Mouse (Mus musculus): ENCODE measurements at regions not wholly inside any gene's neighbourhood (a gene's known extent, or its start where the extent isn't known, plus 50 kb on each side); places are given as distances from the start of the nearest gene placed in this dataset.

- peak overlapping the region; percentile 61 for H3K9ac ChIP-seq
- DNase-seq (ENCODE audit: low spot score) (peak; percentile 45), ATAC-seq (ENCODE audit: low FRiP score) (no peak)
- H3K4me3 ChIP-seq (replicated peaks; ENCODE audit: low read length) = peak overlapping the region; percentile 11; the same call in 1 of the 2 replicates
- H3K27ac ChIP-seq = peak overlapping the region; percentile 96
- H3K4me1 ChIP-seq (replicated peaks; ENCODE audit: control insufficient read depth, insufficient read depth, low read length) = peaks cover 26% of the 10 kb centered on the region
- no peaks in the 10 kb centered on the region for H3K9me3 ChIP-seq (ENCODE audit: control insufficient read depth, low read length)
- H3K4me2 ChIP-seq (replicated peaks) = peak overlapping the region; percentile 62
- 5% methylated on average over 5 of the region's 5 CpGs for WGBS
- H3K27me3 ChIP-seq (ENCODE audit: control insufficient read depth, insufficient read depth, low read length) = peaks cover 18% of the 10 kb centered on the region; the same call in 1 of the 2 replicates
- no peaks in the 10 kb centered on the region for H3K36me3 ChIP-seq (replicated peaks; ENCODE audit: control insufficient read depth, insufficient read depth)
Observed at GRCm38 (mm10) chrX:13344701-13345100, 63.9 kb downstream of the Ddx3x start.

- H3K9me3 ChIP-seq (ENCODE audit: control insufficient read depth, low read length) = no peaks in the 10 kb centered on the region
- 10% methylated on average over 5 of the region's 5 CpGs for WGBS
- H3K4me2 ChIP-seq (replicated peaks) = peak overlapping the region; percentile 62
- peak overlapping the region; percentile 61 for H3K9ac ChIP-seq
- peak overlapping the region; percentile 96 for H3K27ac ChIP-seq
- peak overlapping the region; percentile 11; the same call in 1 of the 2 replicates for H3K4me3 ChIP-seq (replicated peaks; ENCODE audit: low read length)
- peaks cover 26% of the 10 kb centered on the region for H3K4me1 ChIP-seq (replicated peaks; ENCODE audit: control insufficient read depth, insufficient read depth, low read length)
- no peaks in the 10 kb centered on the region for H3K36me3 ChIP-seq (replicated peaks; ENCODE audit: control insufficient read depth, insufficient read depth)
- peaks cover 22% of the 10 kb centered on the region; the same call in 1 of the 2 replicates for H3K27me3 ChIP-seq (ENCODE audit: control insufficient read depth, insufficient read depth, low read length)
- ATAC-seq (ENCODE audit: low FRiP score) = no peak
- DNase-seq (ENCODE audit: low spot score) = peak; percentile 28
Observed at GRCm38 (mm10) chrX:13345126-13345525, 64.4 kb downstream of the Ddx3x start.

- WGBS = 10% methylated on average over 16 of the region's 21 CpGs
- Histone ChIP-seq H3K9me3 (ENCODE audit: control insufficient read depth, low read length) (no peaks in the 10 kb centered on the region), H3K4me3 (replicated peaks; ENCODE audit: low read length) (peak overlapping the region; percentile 32), H3K36me3 (replicated peaks; ENCODE audit: control insufficient read depth, insufficient read depth) (no peaks in the 10 kb centered on the region), H3K4me2 (replicated peaks) (peak overlapping the region; percentile 62), H3K4me1 (replicated peaks; ENCODE audit: control insufficient read depth, insufficient read depth, low read length) (peaks cover 26% of the 10 kb centered on the region), H3K9ac (peak overlapping the region; percentile 61), H3K27me3 (ENCODE audit: control insufficient read depth, insufficient read depth, low read length) (peaks cover 28% of the 10 kb centered on the region; the same call in 1 of the 2 replicates), H3K27ac (peak overlapping the region; percentile 96)
- DNase-seq (ENCODE audit: low spot score) = peak; percentile 46
- peak; percentile 46 for ATAC-seq (ENCODE audit: low FRiP score)
Observed at GRCm38 (mm10) chrX:13346011-13346631, 65.4 kb downstream of the Ddx3x start.

- peak overlapping the region; percentile 96 for H3K27ac ChIP-seq
- H3K4me3 ChIP-seq (replicated peaks; ENCODE audit: low read length) = peak overlapping the region; percentile 32
- H3K9me3 ChIP-seq (ENCODE audit: control insufficient read depth, low read length) = no peaks in the 10 kb centered on the region
- peak overlapping the region; percentile 61 for H3K9ac ChIP-seq
- peaks cover 26% of the 10 kb centered on the region for H3K4me1 ChIP-seq (replicated peaks; ENCODE audit: control insufficient read depth, insufficient read depth, low read length)
- no peak for ATAC-seq (ENCODE audit: low FRiP score)
- DNase-seq (ENCODE audit: low spot score) = no peak
- H3K36me3 ChIP-seq (replicated peaks; ENCODE audit: control insufficient read depth, insufficient read depth) = no peaks in the 10 kb centered on the region
- H3K4me2 ChIP-seq (replicated peaks) = peak overlapping the region; percentile 62
- H3K27me3 ChIP-seq (ENCODE audit: control insufficient read depth, insufficient read depth, low read length) = peaks cover 33% of the 10 kb centered on the region; the same call in 1 of the 2 replicates
- WGBS = 7% methylated on average over 5 of the region's 5 CpGs
Observed at GRCm38 (mm10) chrX:13346696-13347026, 65.9 kb downstream of the Ddx3x start.

- DNase-seq (ENCODE audit: low spot score) (peak; percentile 79), ATAC-seq (ENCODE audit: low FRiP score) (peak; percentile 94)
- WGBS = 8% methylated on average over 27 of the region's 27 CpGs
Observed at GRCm38 (mm10) chrX:13347027-13347840, 66.5 kb downstream of the Ddx3x start.

GRCm38 (mm10) chrX:13348415-13348814 is 67.6 kb downstream of the Ddx3x start:
- H3K4me1 ChIP-seq (replicated peaks; ENCODE audit: control insufficient read depth, insufficient read depth, low read length) = peaks cover 26% of the 10 kb centered on the region

More at GRCm38 (mm10) chrX:13347027-13347840, 66.5 kb downstream of the Ddx3x start:
- peak overlapping the region; percentile 61 for H3K9ac ChIP-seq
- H3K9me3 ChIP-seq (ENCODE audit: control insufficient read depth, low read length) = no peaks in the 10 kb centered on the region
- H3K4me2 ChIP-seq (replicated peaks) = peak overlapping the region; percentile 62
- H3K4me1 ChIP-seq (replicated peaks; ENCODE audit: control insufficient read depth, insufficient read depth, low read length) = peaks cover 26% of the 10 kb centered on the region
- peak overlapping the region; percentile 96 for H3K27ac ChIP-seq
- peaks cover 34% of the 10 kb centered on the region; the same call in 1 of the 2 replicates for H3K27me3 ChIP-seq (ENCODE audit: control insufficient read depth, insufficient read depth, low read length)
- H3K4me3 ChIP-seq (replicated peaks; ENCODE audit: low read length) = peak overlapping the region; percentile 32
- no peaks in the 10 kb centered on the region for H3K36me3 ChIP-seq (replicated peaks; ENCODE audit: control insufficient read depth, insufficient read depth)

GRCm38 (mm10) chrX:13350461-13350860 is 69.7 kb downstream of the Ddx3x start:
- H3K27ac ChIP-seq = no peak overlapping the region
- H3K4me3 ChIP-seq (replicated peaks; ENCODE audit: low read length) = no peak overlapping the region
- no peaks in the 10 kb centered on the region for H3K36me3 ChIP-seq (replicated peaks; ENCODE audit: control insufficient read depth, insufficient read depth)
- H3K9me3 ChIP-seq (ENCODE audit: control insufficient read depth, low read length) = no peaks in the 10 kb centered on the region
- DNase-seq (ENCODE audit: low spot score) (no peak), ATAC-seq (ENCODE audit: low FRiP score) (no peak)
- H3K4me1 ChIP-seq (replicated peaks; ENCODE audit: control insufficient read depth, insufficient read depth, low read length) = peaks cover 8% of the 10 kb centered on the region; the same call in 1 of the 2 replicates
- H3K4me2 ChIP-seq (replicated peaks) = no peak overlapping the region
- WGBS = 72% methylated on average over 3 of the region's 3 CpGs
- peaks cover 37% of the 10 kb centered on the region for H3K27me3 ChIP-seq (ENCODE audit: control insufficient read depth, insufficient read depth, low read length)
- no peak overlapping the region for H3K9ac ChIP-seq

More at GRCm38 (mm10) chrX:13348415-13348814, 67.6 kb downstream of the Ddx3x start:
- Histone ChIP-seq H3K4me2 (replicated peaks) (no peak overlapping the region), H3K9ac (no peak overlapping the region), H3K9me3 (ENCODE audit: control insufficient read depth, low read length) (no peaks in the 10 kb centered on the region), H3K4me3 (replicated peaks; ENCODE audit: low read length) (no peak overlapping the region), H3K27ac (no peak overlapping the region), H3K36me3 (replicated peaks; ENCODE audit: control insufficient read depth, insufficient read depth) (no peaks in the 10 kb centered on the region), H3K27me3 (ENCODE audit: control insufficient read depth, insufficient read depth, low read length) (peaks cover 40% of the 10 kb centered on the region)
- WGBS = 100% methylated on average over 1 of the region's 1 CpGs
- DNase-seq (ENCODE audit: low spot score) (no peak), ATAC-seq (ENCODE audit: low FRiP score) (no peak)

GRCm38 (mm10) chrX:13357149-13357783 is 76.5 kb downstream of the Ddx3x start:
- Histone ChIP-seq H3K4me2 (replicated peaks) (no peak overlapping the region), H3K9ac (no peak overlapping the region), H3K27me3 (ENCODE audit: control insufficient read depth, insufficient read depth, low read length) (peaks cover 15% of the 10 kb centered on the region), H3K36me3 (replicated peaks; ENCODE audit: control insufficient read depth, insufficient read depth) (no peaks in the 10 kb centered on the region), H3K4me3 (replicated peaks; ENCODE audit: low read length) (no peak overlapping the region), H3K9me3 (ENCODE audit: control insufficient read depth, low read length) (no peaks in the 10 kb centered on the region), H3K4me1 (replicated peaks; ENCODE audit: control insufficient read depth, insufficient read depth, low read length) (no peaks in the 10 kb centered on the region), H3K27ac (no peak overlapping the region)
- no peak for DNase-seq (ENCODE audit: low spot score)
- 74% methylated on average over 5 of the region's 5 CpGs for WGBS
- no peak for ATAC-seq (ENCODE audit: low FRiP score)

- Histone ChIP-seq H3K9ac (no peak overlapping the region), H3K27me3 (ENCODE audit: control insufficient read depth, insufficient read depth, low read length) (peaks cover 10% of the 10 kb centered on the region; the same call in 1 of the 2 replicates), H3K4me3 (replicated peaks; ENCODE audit: low read length) (no peak overlapping the region), H3K27ac (no peak overlapping the region), H3K9me3 (ENCODE audit: control insufficient read depth, low read length) (no peaks in the 10 kb centered on the region), H3K4me1 (replicated peaks; ENCODE audit: control insufficient read depth, insufficient read depth, low read length) (no peaks in the 10 kb centered on the region), H3K36me3 (replicated peaks; ENCODE audit: control insufficient read depth, insufficient read depth) (no peaks in the 10 kb centered on the region), H3K4me2 (replicated peaks) (no peak overlapping the region)
- DNase-seq (ENCODE audit: low spot score) (no peak), ATAC-seq (ENCODE audit: low FRiP score) (no peak)
- WGBS = 87% methylated on average over 3 of the region's 3 CpGs
Observed at GRCm38 (mm10) chrX:13357973-13358372, 77.2 kb downstream of the Ddx3x start.
